Mouse (Mus musculus) cerebellum, adult 18-20 months (tissue): ENCODE measurements at regions not wholly inside any gene's neighbourhood (a gene's known extent, or its start where the extent isn't known, plus 50 kb on each side); places are given as distances from the start of the nearest gene placed in this dataset.
A peak's percentile ranks its signal among the peaks of the same experiment; 100 is the strongest.

Source experiments
- DNase-seq, 2 experiments: peaks; one replicate each; pipeline ENCODE4 v3.0.0; 2021

DNA sequence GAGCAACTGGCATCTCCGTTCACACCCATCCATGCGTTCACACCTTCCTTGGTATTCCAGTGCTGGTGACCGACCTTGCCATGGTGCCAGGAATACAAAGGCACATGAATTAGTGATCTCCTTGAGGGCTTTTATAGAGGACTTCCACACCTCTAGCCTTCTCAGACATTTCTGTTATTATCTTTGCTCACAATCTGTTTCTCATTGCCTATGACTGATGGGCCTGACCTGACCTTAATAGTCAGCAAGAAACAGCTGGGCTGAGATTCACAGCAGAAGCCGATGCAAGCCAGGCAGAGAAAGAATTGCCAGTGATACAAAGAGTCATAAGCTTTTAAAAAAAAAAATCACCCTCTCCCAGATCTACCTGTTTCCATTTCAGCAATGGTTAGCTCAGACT, 197.7 kb upstream of the Gmds start:
- no peak for DNase-seq

DNA sequence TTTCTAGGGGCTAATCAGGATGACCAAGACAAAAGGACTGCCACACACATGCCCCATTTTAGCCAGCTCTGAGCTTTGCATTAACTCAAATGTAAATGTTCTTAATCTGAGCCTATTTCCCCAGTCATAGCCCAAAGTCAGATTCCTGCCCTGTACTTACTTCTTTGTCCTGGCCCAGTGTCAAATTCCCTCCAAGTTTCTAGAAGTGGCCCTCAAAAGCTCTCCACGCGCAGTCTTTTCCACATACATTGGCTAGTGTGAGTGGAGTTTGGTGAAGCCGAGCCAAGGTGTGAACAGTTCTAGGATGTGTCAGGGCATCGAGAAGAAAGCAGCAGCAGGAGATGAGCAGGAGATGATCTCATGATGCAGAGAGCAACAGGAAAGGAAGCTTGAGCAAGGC, 197.1 kb upstream of the Gmds start:
- no peak for DNase-seq

DNA sequence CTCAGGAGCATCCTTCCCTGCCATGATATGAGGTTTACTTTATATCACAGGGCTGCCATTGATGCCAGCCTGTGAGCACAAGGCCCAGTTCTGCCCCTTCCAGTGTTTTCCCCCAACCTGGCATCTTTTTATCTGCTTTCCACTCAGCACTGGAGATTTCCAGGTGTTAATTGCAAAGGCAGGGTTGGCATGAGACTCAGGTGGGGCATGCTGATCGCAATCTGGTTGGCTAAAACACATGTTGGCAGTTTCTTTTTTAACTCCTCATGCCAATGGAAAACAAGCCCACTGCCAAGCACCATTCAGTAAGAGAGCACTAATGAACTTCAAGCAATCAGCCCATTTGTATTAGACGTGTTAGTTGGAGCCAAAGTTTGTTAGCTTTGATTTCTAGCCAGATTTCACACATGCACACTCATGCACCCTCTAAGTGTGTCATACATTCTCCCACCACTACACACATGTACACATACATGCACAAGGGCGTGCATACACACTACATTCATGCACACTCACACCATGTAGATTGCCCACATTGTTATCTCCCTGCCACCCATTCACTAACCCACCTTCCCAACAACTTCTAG, 192.5 kb upstream of the Gmds start:
- no peak for DNase-seq

DNA sequence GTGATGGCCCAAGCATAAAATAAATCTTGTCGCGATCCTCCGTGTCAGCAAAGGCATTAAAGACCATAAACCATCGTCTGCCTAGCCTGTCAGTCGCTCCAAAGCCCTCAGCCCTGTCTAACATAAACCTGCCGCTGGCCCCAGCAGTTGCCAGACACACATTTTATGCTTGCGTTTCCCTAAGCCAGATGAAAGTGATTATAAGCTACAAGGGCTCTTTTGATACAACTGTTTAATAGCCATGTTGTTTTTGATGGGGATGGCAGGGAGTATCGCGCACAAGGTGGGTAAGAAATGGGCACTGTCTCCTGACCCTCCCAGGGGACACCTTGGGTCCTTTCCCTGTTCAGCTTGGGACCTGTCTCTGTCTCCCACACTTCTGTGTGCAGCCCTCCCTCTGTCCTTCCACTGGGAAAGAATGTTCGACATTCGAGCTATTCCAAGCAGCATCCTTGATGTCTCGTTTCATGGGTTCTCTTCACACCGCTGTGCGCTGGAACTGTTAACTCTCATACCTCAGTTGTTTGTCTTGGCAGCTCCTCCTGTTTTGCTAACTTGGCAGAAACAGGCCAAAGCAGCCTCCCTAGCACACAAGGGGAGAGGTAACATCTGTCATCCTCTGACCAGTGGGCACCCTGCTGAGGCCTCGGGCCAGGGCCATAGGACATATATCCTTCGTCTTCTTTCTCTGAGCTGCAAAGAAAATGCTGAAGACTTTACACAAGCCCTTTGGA, 180.2 kb upstream of the Gmds start:
- no peak for DNase-seq

DNA sequence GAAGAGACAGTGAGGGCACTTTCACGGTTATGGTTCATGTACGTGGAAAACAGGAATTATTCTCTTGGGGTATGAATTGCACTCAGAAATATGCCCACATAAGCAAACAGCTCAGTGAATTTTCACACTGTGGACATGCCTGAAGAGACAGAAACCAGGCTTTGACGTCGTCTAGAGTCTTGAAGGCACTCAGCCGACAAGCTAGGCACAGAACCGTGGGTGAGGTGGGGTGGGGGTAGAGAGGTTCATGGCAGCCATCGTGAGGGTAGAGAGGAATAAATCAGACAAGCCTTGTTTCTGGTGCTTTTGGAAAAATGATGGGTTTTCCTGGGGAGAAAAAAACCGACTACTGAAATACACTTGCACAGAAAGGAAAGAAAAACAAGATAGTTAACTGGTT, 179.0 kb upstream of the Gmds start:
- DNase-seq = no peak

DNA sequence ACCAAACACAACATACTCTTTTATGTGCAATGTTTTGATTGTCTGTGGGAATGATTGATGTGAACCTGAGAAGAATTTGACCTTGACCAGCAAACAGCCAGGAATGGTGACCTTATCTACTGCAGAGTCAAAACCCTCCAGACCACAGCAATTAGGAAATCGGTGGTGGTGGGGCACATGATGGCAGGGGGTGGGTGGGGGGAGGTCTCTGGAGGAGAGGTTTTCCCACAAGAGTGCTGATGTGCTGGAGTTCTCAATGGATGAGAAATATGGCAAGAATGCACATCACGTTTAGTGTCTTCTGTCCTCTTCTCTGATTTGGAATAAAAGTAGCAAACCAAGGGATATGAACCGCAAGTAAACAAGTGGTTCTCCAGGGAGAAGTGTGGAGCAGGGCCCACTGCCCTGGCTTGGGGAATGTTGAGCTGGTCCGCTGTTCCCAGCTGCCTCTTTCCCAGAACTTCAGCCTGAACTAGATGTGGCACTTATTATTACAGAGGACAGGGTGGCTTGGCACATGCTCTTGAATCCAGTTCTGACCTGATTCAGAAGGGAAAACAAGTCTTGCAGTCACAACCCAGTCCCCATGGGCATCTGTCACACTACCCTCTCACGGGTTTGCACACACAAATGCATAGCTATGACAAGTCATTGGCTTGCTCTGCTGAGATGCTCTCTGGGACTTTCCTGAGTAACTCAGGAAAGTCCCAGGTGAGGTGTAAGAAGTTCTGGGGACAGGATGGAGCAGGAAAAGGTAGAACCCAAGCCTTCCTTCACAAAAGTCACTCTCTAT, 170.9 kb upstream of the Gmds start:
- DNase-seq = no peak

DNA sequence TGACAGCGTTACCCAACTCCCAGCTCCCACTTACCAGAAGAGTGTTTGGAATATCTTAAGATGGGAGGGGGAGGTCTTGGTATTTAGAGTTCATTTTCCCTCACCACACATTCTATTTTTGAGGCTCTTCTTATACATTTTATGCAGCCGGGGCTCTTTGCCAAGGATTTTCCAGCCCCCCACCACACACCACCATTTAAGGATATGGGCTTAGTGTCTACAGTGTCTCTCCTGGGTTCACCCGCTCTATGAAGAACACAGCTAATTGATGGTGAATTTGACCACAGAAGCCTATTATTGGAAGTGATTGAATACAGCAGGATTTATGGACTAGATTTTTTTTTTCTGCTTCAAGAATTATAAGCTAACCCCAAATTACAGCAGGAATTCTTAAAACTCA, 169.9 kb upstream of the Gmds start:
- DNase-seq = no peak

DNA sequence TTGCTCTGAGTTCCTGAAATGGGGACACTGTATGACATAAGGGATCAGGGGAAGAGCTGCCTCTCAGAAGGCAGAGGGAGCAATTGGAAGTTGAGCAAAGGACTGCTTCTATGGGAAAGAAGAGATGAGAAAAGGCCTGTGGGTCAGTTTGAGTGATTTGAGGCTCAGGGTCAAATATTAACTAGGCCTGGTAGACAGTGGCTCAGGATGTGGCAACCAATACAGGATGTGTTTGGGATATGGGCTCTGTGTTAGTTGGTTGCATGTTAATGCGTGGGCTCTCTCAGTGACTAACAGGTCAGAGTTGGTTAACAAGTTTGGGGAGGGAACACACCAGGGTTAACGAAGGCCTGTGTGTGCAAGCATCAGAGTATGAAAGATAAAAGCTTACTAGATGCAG, 169.3 kb upstream of the Gmds start:
- DNase-seq = no peak

DNA sequence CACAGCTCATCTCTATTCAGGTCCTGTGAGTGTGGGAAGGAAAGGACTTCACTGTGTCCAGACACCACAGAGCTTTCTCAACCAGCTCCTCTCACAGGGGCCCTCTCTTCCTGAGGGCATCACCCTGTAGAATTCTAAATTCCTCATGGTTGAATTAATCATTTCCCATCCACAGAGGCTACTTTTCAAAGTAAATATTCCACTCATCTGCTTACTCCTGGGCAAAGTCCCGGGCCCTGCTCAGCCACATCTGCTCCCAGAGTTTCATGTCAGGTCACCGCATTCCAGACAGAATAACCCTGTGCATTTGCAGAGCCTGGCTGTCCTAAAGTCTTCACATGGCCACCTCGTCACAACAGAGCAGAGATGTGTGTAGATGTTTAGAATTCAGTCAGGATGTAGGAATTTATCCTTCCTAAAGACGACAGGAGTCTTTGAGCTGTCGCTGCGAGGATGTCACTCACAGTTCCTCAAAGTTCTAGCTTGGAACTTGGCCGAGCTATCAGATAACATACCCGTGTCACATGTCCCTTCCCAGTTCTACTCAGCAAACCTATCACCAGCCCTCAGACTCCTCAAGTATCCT, 159.8 kb upstream of the Gmds start:
- DNase-seq = no peak

DNA sequence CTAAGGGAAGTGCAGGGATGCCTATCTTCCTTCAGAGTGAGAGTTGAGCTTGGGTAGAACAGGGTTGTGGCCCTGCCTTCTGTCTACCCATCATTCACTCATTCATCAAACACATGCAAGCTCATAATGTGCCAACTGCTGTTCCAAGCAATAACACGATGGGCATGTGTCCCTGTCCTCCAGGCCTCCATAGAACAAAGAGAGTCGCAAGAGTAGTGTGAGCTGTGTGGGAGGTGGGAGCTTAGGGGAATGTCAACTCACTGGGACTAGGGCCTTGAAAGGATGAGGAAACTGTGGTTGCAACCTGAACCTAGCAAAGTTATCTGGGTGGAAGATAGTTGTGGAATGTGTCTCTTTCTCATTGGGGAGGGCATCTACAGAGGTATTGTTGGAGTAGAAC, 157.7 kb upstream of the Gmds start:
- DNase-seq = no peak

DNA sequence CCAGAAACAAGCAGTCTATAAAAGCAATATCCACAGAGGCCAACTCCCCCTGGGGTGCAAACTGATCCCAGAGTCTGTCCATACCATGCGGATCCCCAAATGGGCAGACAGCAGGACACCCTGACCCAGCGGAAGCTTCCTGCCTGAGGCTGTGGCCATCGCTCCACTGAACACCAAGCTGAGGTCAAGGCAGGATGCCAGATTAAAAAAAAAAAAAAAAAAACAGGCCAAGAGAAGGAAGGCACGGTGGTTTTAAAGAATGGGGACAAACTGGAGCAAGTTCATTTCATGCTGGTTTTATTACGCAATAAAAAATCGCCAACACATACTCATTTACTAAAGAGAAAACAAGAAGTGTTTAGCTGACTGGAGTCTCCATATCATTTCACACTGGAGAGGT, 156.5 kb upstream of the Gmds start:
- DNase-seq = peak; percentile 9 to 11

DNA sequence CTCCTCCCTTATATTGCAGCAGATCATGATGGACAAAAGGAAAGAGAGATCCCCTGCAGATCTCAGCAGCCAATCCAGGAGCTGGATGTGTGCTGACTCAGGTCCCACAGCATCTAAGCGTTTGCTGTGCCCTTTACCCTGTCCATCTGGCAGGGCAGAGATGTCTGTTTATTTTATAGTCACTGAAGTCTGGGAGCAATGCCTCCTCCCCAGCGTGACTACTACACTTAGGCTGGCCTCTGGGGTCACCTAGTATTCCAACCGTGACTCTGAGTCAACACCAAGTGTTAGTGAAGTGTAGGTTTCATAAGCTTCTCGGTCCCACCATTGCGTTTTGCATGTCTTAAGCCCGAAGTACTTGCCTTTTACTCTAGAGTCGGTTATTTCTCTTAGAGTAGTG, 155.3 kb upstream of the Gmds start:
- no peak for DNase-seq

DNA sequence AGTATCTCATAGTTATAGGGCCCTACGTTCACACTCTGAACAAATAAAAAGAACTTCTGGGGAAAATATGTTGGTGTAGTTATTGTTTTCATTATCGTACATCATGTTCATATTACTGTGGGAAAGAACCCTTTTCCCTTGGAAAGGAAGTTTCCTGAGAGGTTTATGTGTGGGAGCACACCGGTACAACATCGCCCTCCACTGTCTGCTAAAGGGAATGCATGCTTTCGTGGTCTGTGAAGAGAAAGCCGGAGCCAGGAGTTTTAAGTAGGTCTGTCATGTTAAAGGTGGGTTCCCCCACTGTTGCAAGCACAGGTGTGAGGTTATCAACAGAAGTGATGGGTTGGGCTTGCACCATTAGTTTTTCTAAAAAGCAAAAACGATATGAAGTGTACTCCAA, 154.8 kb upstream of the Gmds start:
- peak; percentile 27 to 36 for DNase-seq

DNA sequence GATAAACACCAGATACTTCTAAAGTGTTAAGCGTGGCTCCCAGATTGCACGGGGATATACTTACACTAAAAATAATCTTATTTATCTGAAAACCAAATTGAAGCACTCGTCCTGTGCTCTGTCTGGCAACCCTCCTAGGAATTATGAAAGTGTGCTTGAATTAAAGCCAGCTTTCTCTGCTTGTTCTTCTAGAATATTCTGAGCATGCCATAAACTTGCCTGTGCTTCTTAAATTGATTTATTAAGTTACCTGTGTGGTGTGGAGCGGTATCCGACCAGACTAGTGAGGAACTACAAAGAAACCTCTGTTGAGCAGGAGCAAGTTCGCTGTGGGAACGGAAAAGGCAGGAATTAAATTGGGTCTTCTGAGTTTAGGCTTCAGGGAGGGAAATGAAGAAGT, 154.0 kb upstream of the Gmds start:
- DNase-seq = no peak

DNA sequence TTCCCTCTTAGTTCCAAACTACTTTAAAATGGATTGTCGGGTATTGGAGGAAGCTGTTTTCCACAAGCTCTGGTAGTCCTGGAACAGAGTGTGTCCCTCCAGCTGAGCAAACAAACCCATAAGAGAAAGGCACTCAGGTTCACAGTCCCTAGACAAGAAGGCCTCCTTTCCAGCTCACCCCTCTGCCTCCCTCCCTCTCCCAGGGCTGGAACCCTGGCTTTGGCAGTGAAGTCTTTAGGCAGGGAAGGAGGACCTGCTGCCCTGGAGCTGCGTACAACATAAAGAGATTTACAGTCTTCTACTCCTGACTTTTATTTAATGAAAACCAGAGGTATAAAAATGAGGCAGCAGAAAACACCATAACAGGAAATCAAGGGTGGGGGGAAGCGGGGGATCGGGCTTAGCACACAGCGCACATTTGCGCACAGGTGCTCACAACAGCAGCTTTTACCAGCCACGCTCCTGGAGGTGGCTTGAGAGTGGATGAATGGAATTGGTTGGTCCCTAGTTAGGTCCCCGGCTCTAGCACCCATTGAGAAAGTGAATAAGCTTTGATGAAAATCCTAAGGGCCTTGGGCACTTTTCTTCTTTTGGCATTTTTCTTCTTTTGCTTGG, 143.0 kb upstream of the Gmds start:
- DNase-seq = no peak

DNA sequence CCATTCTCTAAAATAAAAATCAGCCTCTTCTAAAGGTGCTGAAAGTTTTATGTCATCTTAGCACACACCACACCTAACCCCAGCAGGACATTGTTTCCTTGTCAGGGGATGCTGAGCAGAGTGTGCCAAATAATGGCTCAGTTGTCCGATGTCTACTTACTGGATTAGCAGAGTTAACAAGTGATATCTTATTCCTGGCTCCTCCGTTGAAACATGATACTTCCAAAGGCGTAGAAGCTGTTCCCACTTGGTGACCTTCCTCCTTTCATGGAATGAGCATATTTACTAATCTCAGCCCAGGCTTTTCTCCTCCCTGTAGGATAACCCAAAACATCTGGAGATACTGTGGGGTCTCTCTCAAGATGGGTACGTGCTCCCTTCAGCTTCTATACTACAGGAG, 141.5 kb upstream of the Gmds start:
- DNase-seq = no peak

DNA sequence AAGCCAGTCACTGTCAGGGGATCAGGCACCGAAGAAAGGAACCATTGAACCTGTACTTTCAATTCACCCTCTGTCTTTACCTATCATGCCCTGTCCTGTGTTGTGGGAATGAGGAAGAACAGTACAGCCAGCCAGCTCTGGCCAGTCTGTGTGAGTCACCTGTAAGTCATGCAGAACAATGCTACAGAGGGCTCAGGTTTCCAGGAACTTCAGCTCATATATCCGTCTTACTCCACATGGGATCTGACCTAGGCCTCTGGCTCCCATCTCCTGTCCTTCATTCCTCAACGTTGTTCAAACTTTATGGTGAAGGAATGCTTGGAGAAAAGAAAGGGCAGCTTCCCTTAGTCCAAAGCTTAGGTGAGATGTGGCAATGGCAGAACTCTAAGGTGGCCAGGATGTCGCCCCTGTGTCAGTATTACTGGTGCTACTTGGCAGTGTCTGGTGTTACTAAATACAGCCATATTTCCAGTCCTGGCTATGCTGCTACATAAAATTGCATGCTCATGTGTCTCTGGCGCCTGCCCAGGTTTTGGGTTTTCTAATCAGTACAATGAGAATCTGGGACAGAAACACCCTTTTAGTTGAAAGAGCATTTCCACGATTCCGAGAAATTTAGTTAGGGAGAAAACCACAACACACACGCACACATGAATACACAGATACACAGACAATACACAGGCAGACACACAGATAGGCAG, 140.7 kb upstream of the Gmds start:
- DNase-seq = peak in 1 of 2 experiments; percentile 5

DNA sequence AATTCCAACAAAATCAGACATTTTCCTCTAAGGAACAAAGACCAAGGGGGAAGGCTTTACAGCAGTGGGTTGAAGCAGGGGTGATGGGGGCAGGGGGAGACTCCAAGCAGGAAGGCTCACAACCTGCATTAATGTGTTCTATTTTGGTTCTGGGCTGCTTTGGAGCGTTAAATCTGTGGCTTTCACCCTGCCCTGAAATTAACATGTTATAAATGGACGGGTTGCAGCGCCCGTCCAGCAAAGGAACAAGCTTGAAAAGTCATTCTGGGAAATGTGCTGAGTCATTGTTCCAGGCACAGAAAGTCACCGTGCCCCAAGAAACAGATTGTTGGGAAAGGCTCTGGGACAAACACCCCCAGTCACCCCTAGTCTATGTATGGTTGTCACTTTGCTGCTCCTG, 127.2 kb upstream of the Gmds start:
- DNase-seq = no peak

DNA sequence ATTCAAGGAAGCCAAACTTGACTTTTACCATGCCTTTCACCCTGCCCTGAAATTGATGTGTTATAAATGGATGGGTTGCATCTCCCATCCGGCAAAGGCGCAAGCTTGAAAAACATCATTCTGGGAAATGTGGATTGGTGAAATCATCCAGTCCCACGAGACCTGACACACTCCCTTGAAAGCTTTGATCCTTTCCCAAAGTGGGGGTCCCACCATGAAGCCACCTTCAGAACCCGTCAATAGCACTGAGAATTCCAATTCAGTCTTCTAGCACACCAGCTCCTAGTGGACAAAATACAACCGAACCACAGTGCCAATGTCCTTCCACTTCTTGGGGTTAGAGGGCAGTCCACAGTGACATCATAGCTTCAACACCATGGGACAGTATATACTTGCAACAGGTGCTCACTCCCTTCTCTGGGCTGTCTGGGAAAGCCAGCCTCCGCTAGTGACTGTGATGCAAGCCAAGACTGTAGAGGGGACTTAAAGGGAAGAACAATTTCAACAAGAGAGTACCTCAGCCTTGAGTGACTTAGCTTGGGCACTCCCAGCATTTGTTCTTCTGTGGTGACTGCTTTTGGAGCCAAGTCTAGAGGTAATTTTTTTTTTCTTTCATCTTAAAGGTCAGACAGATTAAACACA, 126.6 kb upstream of the Gmds start:
- no peak for DNase-seq

DNA sequence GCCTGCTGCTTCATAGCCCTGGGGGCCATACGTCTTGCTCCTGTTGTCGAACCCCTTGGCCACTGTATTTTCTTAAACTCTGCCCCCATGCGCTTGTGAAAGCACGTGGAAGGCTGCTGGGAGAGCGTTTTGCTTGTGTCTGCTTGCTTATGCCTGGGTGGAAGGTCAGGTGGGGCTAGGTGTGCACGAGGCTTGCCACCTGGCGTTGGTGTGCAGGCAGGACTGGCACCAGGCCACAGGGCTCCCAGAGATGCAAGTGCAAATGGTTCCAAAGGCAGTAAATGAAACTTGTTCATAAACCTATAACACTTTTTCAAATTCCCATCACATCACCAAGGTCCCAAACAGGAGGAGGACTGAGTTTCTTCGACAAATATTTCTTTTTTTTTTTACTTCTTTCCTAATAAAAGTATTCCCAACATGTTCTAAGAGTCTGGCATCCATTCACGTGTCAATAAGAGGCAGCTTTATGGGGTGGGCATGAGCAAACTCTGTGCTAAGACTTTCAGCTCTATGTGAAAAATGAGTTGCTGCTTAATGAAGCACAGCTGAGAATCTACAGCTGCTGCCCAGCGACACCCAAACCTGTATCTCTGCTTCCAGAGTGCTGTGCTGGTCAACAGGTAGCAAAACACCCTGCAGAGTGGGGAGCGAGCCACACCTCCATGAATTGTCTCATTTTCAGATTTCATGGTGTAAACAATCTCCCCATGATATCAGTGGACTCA, 116.0 kb upstream of the Gmds start:
- no peak for DNase-seq

DNA sequence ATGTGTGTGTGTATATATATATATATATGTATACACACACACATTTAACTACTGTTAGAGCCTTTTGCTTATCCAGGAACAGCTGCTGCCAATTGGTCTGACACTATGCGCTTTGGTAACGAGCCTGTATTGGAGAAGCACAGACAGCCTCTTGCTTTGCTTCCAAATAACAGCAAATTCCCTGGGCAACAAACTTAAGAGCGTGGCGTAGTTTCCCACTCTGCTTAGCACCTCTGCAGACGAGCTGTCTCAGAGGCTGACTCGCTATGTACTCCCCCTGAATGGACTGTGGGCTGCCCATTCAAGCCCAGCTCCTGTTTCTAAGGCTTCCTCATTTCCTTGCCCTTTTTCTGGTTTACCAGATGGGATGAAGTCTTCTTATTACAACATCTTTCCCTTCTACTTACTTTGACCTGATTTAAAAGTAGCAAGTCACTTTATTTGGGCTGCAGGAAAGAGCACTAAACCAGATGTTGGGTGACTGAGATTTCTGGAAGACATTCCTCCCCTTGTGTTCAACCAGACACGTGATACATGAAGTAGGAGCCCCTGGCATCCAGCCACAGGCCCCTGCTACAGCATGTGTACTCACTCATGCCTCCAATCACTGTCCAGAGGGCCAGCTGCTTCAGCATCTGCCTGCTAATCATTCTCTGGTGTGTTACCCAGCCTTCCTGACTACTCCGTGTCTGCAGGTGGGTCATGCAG, 111.3 kb upstream of the Gmds start:
- DNase-seq = no peak
